Mouse (Mus musculus) T-helper 1 cell (primary cell): ENCODE data around the gene H2-Q10.

Experiments used
- in situ Hi-C: fragments of 300-600 bp; cut with MboI, MseI; formaldehyde crosslinking; loops from one replicate; pipeline ENCODE4 v1.15.1; 2025; ENCODE audit warnings: high pct_unique_total_duplicates

H2-Q10 gene

DNA sequence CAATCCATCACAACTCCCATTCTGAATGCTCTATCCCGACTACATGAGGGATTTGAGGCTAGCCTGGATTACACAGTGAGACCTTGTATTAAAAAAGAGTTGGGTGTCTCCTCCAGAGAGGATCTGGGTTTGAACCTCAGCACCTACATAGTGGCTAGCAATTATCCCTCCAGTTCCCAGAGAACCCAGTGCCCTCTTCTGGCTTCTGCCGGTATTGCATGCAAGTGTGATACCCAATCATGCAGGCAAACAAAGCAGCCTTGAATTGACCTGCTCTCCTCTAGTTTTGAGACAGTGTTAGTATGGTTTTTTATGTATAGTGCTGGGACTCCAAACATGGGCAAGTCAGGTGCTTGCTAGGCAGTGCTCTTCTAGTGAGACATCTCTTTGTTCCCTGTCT lies 44.0 kb downstream of the H2-Q10 start:
- in situ Hi-C loops: loop anchor here (5.0 kb wide), 1 partner anchor 42 kb away; the partner anchor contains the start of gene H2-Q10

DNA sequence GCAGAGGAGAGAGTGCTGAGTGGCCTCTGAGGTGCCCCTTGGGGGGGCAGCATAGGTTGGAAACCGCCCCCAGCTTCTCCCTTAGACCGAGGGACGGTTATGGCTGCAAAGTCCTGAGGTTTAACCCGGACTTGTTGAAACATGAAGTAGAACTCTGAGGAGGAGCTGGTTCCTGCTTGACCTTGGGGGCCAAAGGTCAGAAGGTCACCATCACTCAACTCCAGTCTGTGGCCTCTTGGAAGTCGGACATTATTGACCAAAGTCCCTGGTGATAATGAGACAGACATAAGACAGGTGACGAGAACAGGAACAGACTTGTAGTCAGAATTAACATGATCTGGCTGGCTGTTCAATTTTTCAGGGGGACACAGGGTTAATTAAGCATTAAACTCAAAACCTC lies 44.9 kb downstream of the H2-Q10 start:
- in situ Hi-C loops: loop anchor here (5.0 kb wide), 1 partner anchor 42 kb away; the partner anchor contains the start of gene H2-Q10

GRCm38 (mm10) chr17:35515911-35516640 lies 46.2 kb downstream of the H2-Q10 start:
- in situ Hi-C loops: no loop called here

- in situ Hi-C loops: no loop called here
Measured at GRCm38 (mm10) chr17:35516652-35517500, 47.0 kb downstream of the H2-Q10 start, which contains the start of the genes Tcf19 and Cchcr1. Tcf19 (minus strand) TSS chr17:35516824. Cchcr1 (plus strand) TSS chr17:35517100.

- in situ Hi-C loops: no loop called here
Measured at GRCm38 (mm10) chr17:35517526-35517925, 47.6 kb downstream of the H2-Q10 start.
